Mouse (Mus musculus): ENCODE measurements around the gene Cmtm7.

DNA sequence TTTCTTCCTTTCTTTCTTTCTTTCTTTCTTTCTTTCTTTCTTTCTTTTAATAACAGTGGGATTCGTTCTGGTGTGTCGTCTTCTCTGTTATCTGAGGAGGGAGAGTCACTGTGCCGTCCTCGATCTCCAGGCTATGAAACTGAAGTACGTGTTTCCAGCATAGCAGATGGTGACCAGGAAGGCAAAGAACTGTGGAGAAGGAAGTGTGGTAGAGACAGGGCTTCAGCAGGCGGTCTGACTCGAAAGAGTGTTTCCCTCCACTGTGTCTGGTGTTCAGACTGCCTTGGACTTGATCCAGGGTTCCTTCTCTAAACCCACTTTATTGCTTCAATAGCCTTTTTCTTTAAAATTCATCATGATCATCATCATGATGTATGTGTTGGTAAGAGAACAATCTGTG lies 7.9 kb upstream of the Cmtm7 start:
- TF ChIP-seq CTCF (conservative IDR thresholded peaks at IDR 0.05; ENCODE audit: low read length) (no peak), POU5F1 (IDR thresholded peaks at IDR 0.05; ENCODE audit: borderline replicate concordance, low read length) (no peak), NANOG (IDR thresholded peaks at IDR 0.05; ENCODE audit: borderline replicate concordance, low read length) (no peak)

Measured in E14TG2a.4 (cell line).